Mouse (Mus musculus) cerebellum, adult 2 months (tissue): ENCODE results near the gene Palld.

Source experiments
- CTCF ChIP-seq: fragments of 200-500 bp; IDR thresholded peaks from 2 replicates; pipeline ENCODE4 v1.5.1; 2011; ENCODE audit warnings: low read depth, mild to moderate bottlenecking, control low read depth, low read length, moderate library complexity, borderline replicate concordance; ENCODE audit not compliant: insufficient read depth
- POLR2A ChIP-seq: fragments of 200-500 bp; IDR thresholded peaks from 2 replicates; pipeline ENCODE4 v1.6.1; 2011; ENCODE audit warnings: low read length, control low read depth, borderline replicate concordance; ENCODE audit not compliant: insufficient read depth

DNA sequence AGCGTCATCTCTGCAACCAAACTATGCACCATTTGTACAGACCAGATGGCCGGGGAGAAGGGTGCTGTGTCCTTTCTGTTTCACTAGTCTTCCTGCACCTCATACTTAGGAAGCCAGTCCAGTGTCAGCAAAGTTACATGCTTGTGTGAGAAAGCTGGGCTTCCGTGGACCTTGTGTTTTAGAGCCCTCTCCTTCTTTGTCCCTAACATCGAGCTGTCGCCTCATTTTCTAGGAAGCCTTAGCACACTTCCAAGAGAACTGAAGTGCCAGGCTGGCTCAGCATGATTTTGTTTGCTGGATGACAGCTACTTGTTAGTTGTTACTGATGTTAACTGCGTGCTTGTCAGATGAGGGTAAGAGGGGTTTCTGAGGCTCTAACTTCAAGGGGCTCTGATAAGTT, 329.8 kb downstream of the Palld start:
- TF ChIP-seq CTCF (no peak), POLR2A (no peak)
